Mouse (Mus musculus) ES-CJ7 (cell line): ENCODE results near the gene Dhfr.

Experiments
- DNase-seq: peaks from one replicate; pipeline ENCODE4 v3.0.0; 2011; ENCODE audit warnings: low read depth, low spot score

The Dhfr gene

DNA sequence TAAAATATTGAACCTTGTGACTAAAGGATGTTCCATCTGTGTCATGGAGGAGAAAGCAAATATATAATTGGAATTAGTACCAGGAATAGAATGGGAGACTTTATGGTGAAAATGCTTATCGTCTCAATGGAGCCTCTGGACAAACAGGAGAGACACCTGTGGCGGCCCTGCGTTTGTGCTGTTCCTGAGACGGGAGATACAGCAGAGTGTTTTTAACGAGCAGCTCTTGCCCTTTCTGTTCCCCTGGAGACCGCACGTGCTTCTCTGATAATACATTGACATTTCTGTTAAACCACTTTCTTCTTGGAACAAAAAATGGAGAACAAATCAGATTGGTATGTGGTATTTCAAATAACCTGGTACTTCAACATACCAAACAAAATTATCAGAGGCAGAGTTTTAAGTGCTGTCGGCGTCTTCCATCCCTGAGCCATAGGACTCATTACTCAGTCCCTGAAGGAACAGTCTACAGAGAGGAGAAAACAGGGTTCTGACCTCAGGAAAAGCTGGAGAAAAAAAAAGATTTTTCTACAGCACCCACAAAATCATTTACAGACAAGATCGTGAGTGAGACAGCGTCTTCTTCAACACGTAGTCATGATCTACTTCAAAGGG is 38.6 kb downstream of the Dhfr start:
- no peak for DNase-seq

DNA sequence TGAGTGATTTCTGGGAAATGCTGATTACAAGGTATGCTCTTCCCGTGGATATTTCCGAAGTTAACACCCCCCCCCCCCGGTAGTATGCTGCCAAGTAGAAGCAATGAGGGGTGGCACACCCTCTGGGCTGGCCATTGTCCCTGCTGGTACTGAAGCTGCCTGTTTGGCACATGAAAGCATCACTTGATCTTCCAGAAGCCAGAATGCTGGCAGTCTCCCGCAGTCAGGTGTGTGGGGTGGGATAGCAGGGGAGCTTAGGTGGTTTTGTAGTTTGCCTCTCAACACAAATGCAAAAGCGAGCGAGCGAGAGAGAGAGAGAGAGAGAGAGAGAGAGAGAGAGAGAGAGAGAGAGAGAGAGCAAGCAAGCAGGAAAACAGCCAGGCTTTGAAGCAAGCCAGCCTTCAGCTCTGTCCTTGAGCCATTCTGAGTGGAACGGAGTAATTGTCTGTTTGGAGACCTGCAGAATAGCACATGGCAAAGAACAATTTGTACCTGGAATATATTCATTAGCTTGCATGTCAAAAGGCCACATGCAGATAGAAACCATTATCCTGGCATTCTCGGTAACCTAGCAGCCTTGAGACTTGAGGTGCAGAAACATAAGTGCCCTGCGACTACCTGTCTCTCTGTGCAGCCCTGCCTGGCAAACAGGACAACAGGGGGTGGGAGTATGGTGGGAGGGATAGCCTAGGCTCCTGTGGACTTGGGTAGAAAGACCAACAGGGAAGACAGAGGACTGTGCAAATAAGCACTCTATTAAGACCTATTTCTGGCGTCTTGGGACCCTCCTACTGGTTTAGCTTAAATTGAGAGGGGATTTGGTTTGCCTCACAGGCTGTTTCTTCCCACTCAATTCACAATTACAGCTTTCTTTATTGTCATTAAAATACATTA is 44.2 kb downstream of the Dhfr start:
- DNase-seq: no peak

DNA sequence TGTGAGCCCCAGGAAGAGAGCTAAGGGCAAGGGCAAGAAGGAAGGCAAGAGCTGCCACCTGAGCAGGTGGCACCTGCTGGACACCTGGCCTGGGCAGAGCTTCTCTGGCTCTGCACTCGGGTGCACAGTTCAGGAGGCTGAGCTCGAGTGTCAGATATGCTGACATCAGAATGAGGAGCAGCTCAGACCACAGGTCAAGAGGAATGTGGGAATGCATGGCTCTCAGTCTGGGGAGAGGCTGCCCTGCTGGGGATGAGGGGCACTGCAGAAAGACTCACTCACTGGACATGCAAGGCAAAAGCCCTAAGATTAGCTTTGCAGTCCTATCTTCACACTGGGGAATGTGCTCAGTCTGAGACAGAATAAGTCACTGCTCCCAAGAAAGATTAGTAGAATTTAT is 47.5 kb downstream of the Dhfr start:
- DNase-seq: no peak

DNA sequence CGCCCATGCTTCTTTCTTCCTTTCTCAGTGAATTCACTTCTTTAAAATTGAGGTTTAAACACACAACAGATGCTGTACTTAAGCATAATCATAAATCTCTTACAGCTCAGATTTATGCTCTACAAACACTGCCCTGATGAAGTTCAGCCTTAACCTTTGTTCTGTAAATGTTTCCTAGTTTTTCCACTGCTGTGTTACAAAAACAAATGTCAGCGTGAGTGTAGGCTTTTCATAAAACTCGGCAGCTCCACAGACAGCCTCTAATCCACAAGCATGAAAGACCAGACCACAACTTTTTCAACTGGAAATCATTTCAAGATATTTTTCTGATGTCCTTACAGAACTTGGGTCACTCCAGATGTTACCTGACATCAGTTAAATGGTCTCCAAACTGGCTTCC is 49.0 kb downstream of the Dhfr start:
- DNase-seq: no peak

DNA sequence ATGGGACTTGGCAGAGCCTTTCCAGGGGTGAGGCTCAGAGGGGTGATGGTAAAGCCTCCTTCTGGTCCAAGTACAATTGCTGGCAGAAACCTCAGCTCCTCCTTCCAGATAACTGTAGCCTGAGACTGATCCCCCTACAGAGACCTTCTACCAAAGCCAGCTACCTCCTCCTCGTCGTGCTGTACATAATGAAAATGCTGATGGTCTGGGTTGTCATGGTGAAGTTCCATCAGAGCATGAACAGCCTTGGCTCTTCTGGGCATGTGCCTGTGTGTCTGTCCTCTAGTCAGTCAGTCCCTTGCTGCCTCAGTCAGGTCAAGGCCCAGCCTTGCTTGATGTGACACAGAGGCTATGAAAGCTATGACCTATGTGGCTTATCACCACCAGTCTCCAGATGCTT is 56.0 kb downstream of the Dhfr start:
- no peak for DNase-seq

DNA sequence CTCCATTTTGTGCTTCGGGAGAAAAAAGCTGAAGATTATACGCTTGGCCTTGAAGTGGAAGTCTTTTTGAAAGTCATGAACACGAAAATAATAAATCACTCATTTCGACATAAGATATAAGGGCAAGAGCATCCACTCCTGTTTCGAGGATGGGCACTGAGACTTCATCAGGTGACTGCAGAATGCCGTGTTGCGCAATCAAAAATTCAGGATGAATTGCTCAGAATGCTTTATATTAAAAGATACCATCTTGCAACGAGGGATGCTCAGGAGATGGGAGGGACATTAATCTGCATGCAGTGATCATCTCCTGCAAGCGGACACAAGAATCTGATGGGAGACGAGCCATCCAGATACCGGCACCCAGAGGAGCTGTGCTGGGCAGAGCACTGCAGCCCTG is 65.1 kb downstream of the Dhfr start:
- no peak for DNase-seq

DNA sequence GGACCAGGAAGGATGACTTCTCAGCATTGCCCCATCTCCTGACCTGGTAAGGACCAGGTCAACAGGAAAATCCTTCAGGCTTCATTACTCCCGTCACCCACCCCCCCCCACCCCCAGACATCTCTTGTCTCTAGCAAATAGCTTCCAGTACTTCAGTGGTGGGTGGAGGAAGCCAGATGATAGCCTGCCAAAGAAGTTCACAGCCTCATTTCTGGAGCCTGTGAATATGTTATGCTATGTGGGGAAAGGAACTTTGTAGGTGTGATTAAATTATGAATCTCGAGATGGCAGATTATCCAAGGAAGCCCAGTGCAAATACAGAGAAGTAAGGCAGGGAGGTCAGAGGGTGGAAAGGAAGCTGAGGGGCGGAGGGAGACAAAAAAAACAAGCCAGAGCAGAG is 69.2 kb downstream of the Dhfr start:
- DNase-seq: no peak

DNA sequence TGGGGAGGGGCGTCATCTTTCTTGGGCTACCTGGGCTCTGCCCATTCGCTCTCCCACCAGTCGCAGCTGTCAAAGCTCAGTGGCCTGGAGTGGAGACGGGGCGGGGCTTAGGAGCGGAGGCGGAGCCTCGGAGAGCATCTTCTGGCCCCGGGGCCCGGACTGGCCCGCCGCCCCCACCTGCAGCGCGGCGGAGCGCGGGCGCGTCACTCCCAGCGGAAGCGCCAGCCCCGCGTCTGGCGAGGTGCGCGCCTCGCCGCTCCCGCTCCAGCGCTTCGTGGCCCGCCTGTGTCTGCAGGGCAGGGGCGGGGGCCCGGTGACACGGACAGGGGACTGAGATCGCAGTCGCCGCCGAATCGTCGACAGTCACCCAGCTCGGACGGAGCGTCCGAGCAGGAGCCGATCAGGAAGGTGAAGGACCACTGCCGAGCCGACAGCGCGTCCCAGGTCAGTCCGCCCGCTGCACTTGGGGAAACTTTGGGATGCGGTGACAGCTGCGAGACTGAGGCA is 71.3 kb downstream of the Dhfr start, which contains the start of gene Ankrd34b:
Gene Ankrd34b, plus strand, starts transcription at position 139 of the 507 bp plus-strand sequence.
- peak; percentile 75 for DNase-seq

DNA sequence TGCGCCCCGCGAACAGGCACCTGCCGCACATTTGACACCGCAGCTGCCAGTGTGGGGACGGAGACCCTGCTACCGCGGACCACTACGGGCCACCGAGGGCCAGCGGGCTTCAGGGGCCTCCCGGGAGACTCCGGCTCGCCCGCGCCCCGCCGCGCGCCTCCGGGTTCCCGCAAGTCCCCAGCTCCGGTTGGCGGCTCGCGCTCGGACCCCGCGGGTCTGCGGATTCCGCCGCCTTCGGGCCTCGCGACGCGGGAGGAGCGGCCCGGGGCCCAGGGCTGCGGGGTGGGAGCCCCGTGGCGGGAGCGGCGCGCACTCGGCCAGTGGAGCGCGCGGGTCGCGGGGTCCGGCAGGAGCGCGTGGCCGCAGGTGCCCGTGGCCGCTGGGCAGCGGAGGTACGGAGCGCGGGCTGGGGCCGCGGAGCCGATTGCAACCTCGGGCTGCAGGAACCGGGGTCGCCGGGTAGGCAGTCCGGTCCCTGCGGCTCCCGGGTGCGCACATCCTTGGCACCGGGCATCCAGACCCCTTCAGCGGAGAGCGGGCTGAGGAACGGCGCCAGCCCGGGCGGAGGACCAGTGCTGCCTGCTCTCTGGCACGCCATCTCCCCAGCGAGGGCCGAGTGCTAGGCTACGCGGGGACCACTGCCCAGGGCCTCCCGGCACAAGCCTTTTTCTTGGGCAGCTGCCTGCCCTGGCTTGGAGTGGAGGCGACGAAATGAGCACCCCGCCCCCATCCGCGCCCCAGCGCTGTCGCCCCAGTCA is 71.9 kb downstream of the Dhfr start:
- no peak for DNase-seq

DNA sequence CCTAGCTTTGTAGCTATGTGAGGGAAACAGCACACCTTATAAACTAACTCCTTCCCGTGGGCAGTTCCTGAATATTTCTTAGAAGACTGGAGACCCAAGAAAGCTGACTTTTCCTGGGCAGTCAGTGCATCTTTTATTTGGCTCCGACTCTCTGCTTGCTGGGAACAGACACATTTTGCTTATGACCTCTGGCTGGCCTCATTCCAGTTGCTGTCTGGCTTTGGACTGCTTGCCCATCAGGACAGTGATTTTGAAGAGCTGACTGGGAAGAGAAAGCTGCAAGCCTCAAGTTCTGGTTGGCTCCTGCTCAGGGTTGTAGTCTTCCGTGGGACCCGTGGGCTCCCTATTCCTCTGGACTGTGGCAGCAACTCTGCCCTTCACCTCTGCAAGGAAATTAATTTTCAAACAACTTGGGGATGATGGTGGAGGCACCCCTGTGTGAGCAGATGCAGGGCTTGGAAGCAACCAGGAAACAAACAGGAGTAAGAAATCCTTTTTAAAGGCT is 72.9 kb downstream of the Dhfr start:
- DNase-seq: no peak
